Mouse (Mus musculus): ENCODE data around the gene Zfp993.
"Not testable (repeated sequence)": the region's sequence is repeated elsewhere in the genome, so short reads cannot be mapped to it uniquely, and the experiment has no call there.

Gene Zfp993

GRCm38 (mm10) chr4:146610774-146611400, at the start of gene Zfp993:
Gene Zfp993 (plus strand): TSS chr4:146610961.
- not testable (repeated sequence) for DNase-seq

GRCm38 (mm10) chr4:146579905-146580873, 30.6 kb upstream of the Zfp993 start:
- DNase-seq, result not testable (repeated sequence)

- not testable (repeated sequence) for DNase-seq
Measured at GRCm38 (mm10) chr4:146603578-146604399, 7.0 kb upstream of the Zfp993 start.

- DNase-seq, result not testable (repeated sequence)
Measured at GRCm38 (mm10) chr4:146644367-146644766, 33.6 kb downstream of the Zfp993 start.

GRCm38 (mm10) chr4:146649641-146650040, 38.9 kb downstream of the Zfp993 start:
- DNase-seq, result not testable (repeated sequence)

- DNase-seq, result not testable (repeated sequence)
Measured at GRCm38 (mm10) chr4:146650115-146650514, 39.4 kb downstream of the Zfp993 start.

- DNase-seq, result not testable (repeated sequence)
Measured at GRCm38 (mm10) chr4:146650639-146651038, 39.9 kb downstream of the Zfp993 start.
